Mouse (Mus musculus): ENCODE measurements around the gene Zdhhc12. TPM values are rescaled to one million over a fixed set of nuclear protein-coding genes. Genes with fewer than 3 reads are reported as not detected.
A peak's percentile ranks its signal among the peaks of the same experiment; 100 is the strongest.

Zdhhc12 gene
- polyA plus RNA-seq, 1 experiment = 17.4 TPM

DNA sequence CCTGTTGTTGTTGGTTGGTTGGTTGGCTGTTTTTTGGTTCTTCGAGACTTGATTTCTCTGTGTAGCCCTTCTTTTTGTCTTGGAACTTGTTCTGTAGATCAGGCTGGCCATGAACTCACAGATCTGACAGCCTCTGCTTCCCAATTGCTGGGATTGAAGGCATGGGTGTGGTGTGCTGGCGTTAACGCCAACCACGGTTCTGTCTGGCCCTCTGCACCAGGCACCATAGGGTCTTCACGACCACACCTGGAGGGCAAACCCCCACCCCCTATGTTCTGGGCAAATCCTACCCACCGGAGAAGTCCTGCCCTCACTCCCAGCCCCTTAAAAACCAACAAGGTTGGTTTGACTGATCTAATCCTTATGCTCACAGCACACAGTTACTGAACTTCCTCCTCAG, 16.5 kb downstream of the Zdhhc12 start:
- Histone ChIP-seq H3K4me1 (ENCODE audit: control insufficient read depth, insufficient read depth, low read length) (no peaks in the 10 kb centered on the region), H3K4me3 (replicated peaks; ENCODE audit: control insufficient read depth, low read depth, low read length) (no peak overlapping the region), H3K27ac (ENCODE audit: control insufficient read depth, insufficient read depth, low read depth, low read length, poor library complexity) (no peak overlapping the region; the same call in 1 of the 2 replicates)
- WGBS = 53% methylated on average over 6 of the region's 6 CpGs
- no peak for TF ChIP-seq CTCF (IDR thresholded peaks at IDR 0.05; ENCODE audit: control insufficient read depth, insufficient read depth, low read length)

- no peak overlapping the region for H3K27ac ChIP-seq (ENCODE audit: control insufficient read depth, insufficient read depth, low read depth, low read length, poor library complexity)
- 90% methylated on average over 9 of the region's 9 CpGs for WGBS
- TF ChIP-seq CTCF (IDR thresholded peaks at IDR 0.05; ENCODE audit: control insufficient read depth, insufficient read depth, low read length) = no peak
- no peak for TF ChIP-seq POLR2A (IDR thresholded peaks at IDR 0.05; ENCODE audit: borderline replicate concordance, control insufficient read depth, low read depth, low read length)
These were observed 17.0 kb downstream of the Zdhhc12 start for GRCm38 (mm10) chr2:30076439-30076838.

DNA sequence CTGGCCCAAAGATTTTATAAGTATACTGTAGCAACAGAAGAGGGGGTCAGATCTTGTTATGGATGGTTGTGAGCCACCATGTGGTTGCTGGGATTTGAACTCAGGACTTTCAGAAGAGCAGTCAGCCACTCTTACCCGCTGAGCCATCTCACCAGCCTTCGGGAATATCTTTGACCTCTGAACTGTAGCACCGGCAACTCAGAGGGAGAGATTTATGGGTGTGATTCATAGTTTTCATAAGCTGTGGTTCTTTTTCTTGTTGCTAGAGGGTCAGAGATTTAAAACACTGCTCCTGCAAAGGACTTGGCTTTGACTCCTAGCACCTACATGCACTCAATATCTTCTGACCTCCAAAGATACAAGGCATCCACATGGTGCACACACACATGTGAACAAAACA, 17.8 kb downstream of the Zdhhc12 start:
- H3K4me1 ChIP-seq (ENCODE audit: control insufficient read depth, insufficient read depth, low read length) = no peaks in the 10 kb centered on the region
- no peak overlapping the region for H3K27ac ChIP-seq (ENCODE audit: control insufficient read depth, insufficient read depth, low read depth, low read length, poor library complexity)
- no peak overlapping the region for H3K4me3 ChIP-seq (replicated peaks; ENCODE audit: control insufficient read depth, low read depth, low read length)
- WGBS = 81% methylated on average over 3 of the region's 3 CpGs
- no peak for TF ChIP-seq CTCF (IDR thresholded peaks at IDR 0.05; ENCODE audit: control insufficient read depth, insufficient read depth, low read length)
- no peak for TF ChIP-seq POLR2A (IDR thresholded peaks at IDR 0.05; ENCODE audit: borderline replicate concordance, control insufficient read depth, low read depth, low read length)

More at GRCm38 (mm10) chr2:30076439-30076838, 17.0 kb downstream of the Zdhhc12 start:
- no peak overlapping the region for H3K4me3 ChIP-seq (replicated peaks; ENCODE audit: control insufficient read depth, low read depth, low read length)
- no peaks in the 10 kb centered on the region for H3K4me1 ChIP-seq (ENCODE audit: control insufficient read depth, insufficient read depth, low read length)

- TF ChIP-seq POLR2A (IDR thresholded peaks at IDR 0.05; ENCODE audit: borderline replicate concordance, control insufficient read depth, low read depth, low read length) (no peak), CTCF (IDR thresholded peaks at IDR 0.05; ENCODE audit: control insufficient read depth, insufficient read depth, low read length) (no peak)
- WGBS = 87% methylated on average over 3 of the region's 3 CpGs
- no peak overlapping the region for H3K27ac ChIP-seq (ENCODE audit: control insufficient read depth, insufficient read depth, low read depth, low read length, poor library complexity)
These were observed 20.2 kb downstream of the Zdhhc12 start for GRCm38 (mm10) chr2:30073285-30073684.

DNA sequence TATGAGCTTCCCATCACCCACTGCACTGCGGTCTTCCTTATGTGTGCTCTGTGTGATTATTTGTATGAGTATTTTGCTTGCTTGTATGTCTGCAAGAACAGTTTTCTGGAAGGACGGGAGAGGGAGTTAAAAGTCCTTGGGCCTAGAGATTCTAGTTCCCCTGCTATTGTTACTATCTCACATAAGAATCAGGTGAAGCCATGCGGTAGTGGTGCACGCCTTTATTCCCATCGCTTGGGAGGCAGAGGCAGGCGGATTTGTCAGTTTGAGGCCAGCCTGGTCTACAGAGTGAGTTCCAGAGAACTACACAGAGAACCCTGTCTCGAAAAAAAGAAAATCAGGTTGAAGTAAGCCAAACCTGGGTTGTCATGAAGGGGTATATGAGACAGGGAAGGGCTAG, 20.6 kb downstream of the Zdhhc12 start:
- no peak overlapping the region for H3K4me3 ChIP-seq (replicated peaks; ENCODE audit: control insufficient read depth, low read depth, low read length)
- no peaks in the 10 kb centered on the region; the same call in 1 of the 2 replicates for H3K4me1 ChIP-seq (ENCODE audit: control insufficient read depth, insufficient read depth, low read length)
- H3K27ac ChIP-seq (ENCODE audit: control insufficient read depth, insufficient read depth, low read depth, low read length, poor library complexity) = no peak overlapping the region
- TF ChIP-seq CTCF (IDR thresholded peaks at IDR 0.05; ENCODE audit: control insufficient read depth, insufficient read depth, low read length) = no peak
- no peak for TF ChIP-seq POLR2A (IDR thresholded peaks at IDR 0.05; ENCODE audit: borderline replicate concordance, control insufficient read depth, low read depth, low read length)
- 80% methylated on average over 7 of the region's 7 CpGs for WGBS

More at GRCm38 (mm10) chr2:30073285-30073684, 20.2 kb downstream of the Zdhhc12 start:
- no peak overlapping the region for H3K4me3 ChIP-seq (replicated peaks; ENCODE audit: control insufficient read depth, low read depth, low read length)
- no peaks in the 10 kb centered on the region for H3K4me1 ChIP-seq (ENCODE audit: control insufficient read depth, insufficient read depth, low read length)

DNA sequence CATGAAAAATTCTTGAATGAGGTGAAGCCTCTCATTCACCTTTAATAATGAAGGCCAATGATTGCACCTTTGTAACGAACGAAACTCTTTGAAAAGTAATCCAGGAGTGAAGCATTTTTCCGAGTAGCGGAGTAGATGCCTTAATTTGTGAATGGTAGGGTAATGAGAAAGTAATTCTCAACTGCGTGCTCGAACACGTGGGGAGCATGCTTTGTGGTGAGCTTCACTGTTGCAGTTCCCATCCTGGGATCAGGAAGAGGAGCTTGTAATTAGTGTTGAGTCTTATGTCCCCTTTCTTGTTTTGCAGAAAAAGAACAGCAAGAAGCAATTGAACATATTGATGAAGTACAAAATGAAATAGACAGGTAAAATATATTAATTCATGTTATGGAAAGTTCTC, 25.5 kb downstream of the Zdhhc12 start:
- Histone ChIP-seq H3K4me3 (replicated peaks; ENCODE audit: control insufficient read depth, low read depth, low read length) (peak overlapping the region; percentile 50), H3K4me1 (ENCODE audit: control insufficient read depth, insufficient read depth, low read length) (peaks cover 2% of the 10 kb centered on the region; the same call in 1 of the 2 replicates), H3K27ac (ENCODE audit: control insufficient read depth, insufficient read depth, low read depth, low read length, poor library complexity) (no peak overlapping the region)
- WGBS = 11% methylated on average over 7 of the region's 7 CpGs
- no peak for TF ChIP-seq POLR2A (IDR thresholded peaks at IDR 0.05; ENCODE audit: borderline replicate concordance, control insufficient read depth, low read depth, low read length)
- TF ChIP-seq CTCF (IDR thresholded peaks at IDR 0.05; ENCODE audit: control insufficient read depth, insufficient read depth, low read length) = no peak

GRCm38 (mm10) chr2:30067031-30067888, 26.2 kb downstream of the Zdhhc12 start:
- peak overlapping the region; percentile 99 for H3K27ac ChIP-seq (ENCODE audit: control insufficient read depth, insufficient read depth, low read depth, low read length, poor library complexity)
- TF ChIP-seq POLR2A (IDR thresholded peaks at IDR 0.05; ENCODE audit: borderline replicate concordance, control insufficient read depth, low read depth, low read length) (peak; percentile 30; the same call in 1 of the 2 replicates), CTCF (IDR thresholded peaks at IDR 0.05; ENCODE audit: control insufficient read depth, insufficient read depth, low read length) (no peak)
- peak overlapping the region; percentile 85 for H3K4me3 ChIP-seq (replicated peaks; ENCODE audit: control insufficient read depth, low read depth, low read length)
- under 1% methylated on average over 58 of the region's 69 CpGs for WGBS
- H3K4me1 ChIP-seq (ENCODE audit: control insufficient read depth, insufficient read depth, low read length) = peaks cover 3% of the 10 kb centered on the region; the same call in 1 of the 2 replicates

- Histone ChIP-seq H3K27ac (ENCODE audit: control insufficient read depth, insufficient read depth, low read depth, low read length, poor library complexity) (peak overlapping the region; percentile 99), H3K4me3 (replicated peaks; ENCODE audit: control insufficient read depth, low read depth, low read length) (peak overlapping the region; percentile 85), H3K4me1 (ENCODE audit: control insufficient read depth, insufficient read depth, low read length) (peaks cover 3% of the 10 kb centered on the region; the same call in 1 of the 2 replicates)
- WGBS = under 1% methylated on average over 93 of the region's 101 CpGs
- TF ChIP-seq CTCF (IDR thresholded peaks at IDR 0.05; ENCODE audit: control insufficient read depth, insufficient read depth, low read length) (no peak), POLR2A (IDR thresholded peaks at IDR 0.05; ENCODE audit: borderline replicate concordance, control insufficient read depth, low read depth, low read length) (peak; percentile 89)
These were observed 27.2 kb downstream of the Zdhhc12 start for GRCm38 (mm10) chr2:30066046-30066901.
